In the genomic region with DNA sequence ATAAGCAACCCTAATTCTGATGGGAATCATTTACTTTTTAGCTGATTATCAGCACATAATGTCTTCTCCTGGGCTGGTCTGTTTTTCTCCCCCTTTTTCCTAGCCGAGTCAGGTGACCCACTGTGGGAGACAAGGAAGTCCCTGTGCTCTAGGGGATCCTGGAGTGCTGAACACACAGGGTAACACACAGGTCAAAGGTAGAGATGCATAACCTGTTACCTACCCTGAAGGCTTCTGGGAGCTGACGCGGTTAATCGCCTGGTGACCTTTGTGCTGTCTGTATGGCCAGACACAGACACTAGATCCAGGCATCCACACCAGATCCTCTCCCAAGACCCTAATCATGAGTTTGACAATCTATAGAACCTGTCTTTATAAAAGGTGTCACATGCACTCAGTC, we compare ENCODE assay signal across 24 mouse cellular contexts. TPM values are rescaled to one million over a fixed set of nuclear protein-coding genes. Genes with fewer than 3 reads are reported as not detected.
A peak's percentile ranks its signal among the peaks of the same experiment; 100 is the strongest.
DNase-seq lines count a peak whose midpoint lies in the region; ATAC-seq and TF ChIP-seq lines count a peak whose summit lies in the region.
"Had no signal": no experiment of that assay in that cellular context is flagged by ENCODE, and none has a peak within 500 bp of the region (broad histone marks: within the 10 kb centered on the region; RNA-seq: fewer than 3 reads in every experiment).

No protein-coding gene starts in this region.

- H3K4me2 ChIP-seq in forebrain, embryonic 11.5 days (ENCODE audit: low read depth, low read length, severe bottlenecking), result no peak overlapping the region
- H3K4me2 ChIP-seq: embryonic facial prominence, embryonic 13.5 days; heart, embryonic 15.5 days; hindbrain, embryonic 14.5 days; lung, embryonic 14.5 days; midbrain, embryonic 12.5 days; neural tube, embryonic 15.5 days had no signal

- no peaks in the 10 kb centered on the region for H3K27me3 ChIP-seq in forebrain, embryonic 11.5 days (ENCODE audit: control insufficient read depth, insufficient read depth, low read length)
- H3K27me3 ChIP-seq in forebrain, embryonic 10.5 days (ENCODE audit: poor library complexity, severe bottlenecking), result peaks cover 36% of the 10 kb centered on the region
- H3K27me3 ChIP-seq in liver, adult 2 months (ENCODE audit: control insufficient read depth, insufficient read depth, low read length), result no peaks in the 10 kb centered on the region
- H3K27me3 ChIP-seq: embryonic facial prominence, embryonic 13.5 days; heart, embryonic 15.5 days; midbrain, embryonic 12.5 days; neural tube, embryonic 15.5 days had no signal

- no peak overlapping the region for H3K4me3 ChIP-seq in forebrain, embryonic 11.5 days (ENCODE audit: low read depth, low read length)
- no peak overlapping the region for H3K4me3 ChIP-seq in forebrain, embryonic 10.5 days
- no peak overlapping the region for H3K4me3 ChIP-seq in liver, adult 2 months (ENCODE audit: insufficient read depth, low read depth, low read length)
- H3K4me3 ChIP-seq: embryonic facial prominence, embryonic 13.5 days; erythroblast, embryonic 14.5 days; gastrocnemius, adult 2 months; heart, embryonic 15.5 days; left cerebral cortex, adult 2 months; midbrain, embryonic 12.5 days; neural tube, embryonic 15.5 days had no signal

- H3K79me2 ChIP-seq in liver, adult 2 months (ENCODE audit: control insufficient read depth, insufficient read depth, low read length), result no peaks in the 10 kb centered on the region

- no peak for TF ChIP-seq CTCF in liver, adult 2 months (IDR thresholded peaks at IDR 0.05; ENCODE audit: low read depth, low read length)

- 0 out of 2 replicates have a peak, but pooled peaks have one; percentile 16 for ATAC-seq in forebrain, embryonic 11.5 days (replicated peaks; ENCODE audit: low FRiP score)
- ATAC-seq: forebrain, embryonic 14.5 days had no signal

- no peaks in the 10 kb centered on the region for H3K9me3 ChIP-seq in forebrain, embryonic 11.5 days (ENCODE audit: control insufficient read depth, low read length)
- no peaks in the 10 kb centered on the region for H3K9me3 ChIP-seq in forebrain, embryonic 10.5 days
- H3K9me3 ChIP-seq: embryonic facial prominence, embryonic 13.5 days; heart, embryonic 15.5 days; midbrain, embryonic 12.5 days; neural tube, embryonic 15.5 days had no signal

- 0 out of 2 replicates have a peak, but pooled peaks cover 6% of the 10 kb centered on the region for H3K4me1 ChIP-seq in forebrain, embryonic 11.5 days (replicated peaks; ENCODE audit: control insufficient read depth, insufficient read depth, low read length)
- H3K4me1 ChIP-seq in forebrain, embryonic 10.5 days, result peaks cover 43% of the 10 kb centered on the region
- no peaks in the 10 kb centered on the region for H3K4me1 ChIP-seq in liver, adult 2 months (ENCODE audit: control insufficient read depth, insufficient read depth, low read length)
- H3K4me1 ChIP-seq: heart, embryonic 15.5 days had no signal

- no peaks in the 10 kb centered on the region; the same call in 1 of the 2 replicates for H3K36me3 ChIP-seq in forebrain, embryonic 11.5 days (ENCODE audit: control insufficient read depth, insufficient read depth, low read length)
- H3K36me3 ChIP-seq in forebrain, embryonic 10.5 days (replicated peaks), result peaks cover 49% of the 10 kb centered on the region
- H3K36me3 ChIP-seq in liver, adult 2 months (ENCODE audit: control insufficient read depth, insufficient read depth, low read length), result peaks cover 5% of the 10 kb centered on the region

- no peak for TF ChIP-seq POLR2A in liver, adult 2 months (IDR thresholded peaks at IDR 0.05; ENCODE audit: extremely low read depth, insufficient read depth, low read length)

- H3K9ac ChIP-seq in forebrain, embryonic 11.5 days (ENCODE audit: low read length), result no peak overlapping the region
- H3K9ac ChIP-seq in liver, adult 2 months (ENCODE audit: low read depth, low read length), result no peak overlapping the region
- H3K9ac ChIP-seq: embryonic facial prominence, embryonic 13.5 days; heart, embryonic 15.5 days; hindbrain, embryonic 14.5 days; lung, embryonic 14.5 days; midbrain, embryonic 12.5 days; neural tube, embryonic 15.5 days had no signal

- WGBS in forebrain, embryonic 11.5 days, result 91% methylated on average over 4 of the region's 4 CpGs
- WGBS in forebrain, embryonic 10.5 days, result 88% methylated on average over 4 of the region's 4 CpGs
- WGBS in liver, adult 2 months, result 55% methylated on average over 4 of the region's 4 CpGs

- no peak overlapping the region for H3K27ac ChIP-seq in forebrain, embryonic 11.5 days (ENCODE audit: low read depth, low read length)
- H3K27ac ChIP-seq in forebrain, embryonic 10.5 days, result no peak overlapping the region
- H3K27ac ChIP-seq in liver, adult 2 months (replicated peaks; ENCODE audit: insufficient read depth, low read depth, low read length), result no peak overlapping the region
- H3K27ac ChIP-seq: embryonic facial prominence, embryonic 13.5 days; gastrocnemius, adult 2 months; heart, embryonic 15.5 days; hindbrain, embryonic 14.5 days; left cerebral cortex, adult 2 months; midbrain, embryonic 12.5 days; neural tube, embryonic 15.5 days had no signal

- no peak for DNase-seq in forebrain, embryonic 11.5 days (ENCODE audit: low spot score)
- DNase-seq in forebrain, embryonic 10.5 days (ENCODE audit: extremely low spot score, low spot score), result no peak
- DNase-seq in liver, adult 2 months (ENCODE audit: extremely low read depth, low read depth, low spot score), result peak; percentile 40
- DNase-seq in liver, result no peak
- peak; percentile 40 to 69 for DNase-seq in kidney, postnatal 25 days
- no peak for DNase-seq in thymus, adult 18-20 months
- no peak for DNase-seq in right cerebral cortex, postnatal 14 days
- no peak for DNase-seq in layer of hippocampus, postnatal 14 days (ENCODE audit: low spot score in 2 of 2)
- DNase-seq: adrenal gland, postnatal 25 days; cerebellum, adult 8-10 months; cerebellum, postnatal 36 days; embryo, embryonic 11 days; gastrocnemius, adult 2 months; heart, postnatal 4 days; layer of hippocampus, adult 9-11 months; lung, embryonic 14.5 days had no signal

RNA-seq across cellular contexts. Expression of a gene that starts 21.3 kb away (rescaled TPM):
- polyA plus RNA-seq in forebrain, embryonic 11.5 days (2014; fragmentation: Nextera tagmentation; extraction: Ambion mirVana), result 15.1 and 15.2 TPM in 2 replicates
- polyA plus RNA-seq in forebrain, embryonic 10.5 days (2016; fragmentation: Nextera tagmentation; extraction: Ambion mirVana), result 9.6 and 11.5 TPM in 2 replicates
- 13.5 and 13.9 TPM in 2 replicates for total RNA-seq in liver, adult 2 months (2014; rRNA removed)
- polyA plus RNA-seq in liver, adult 2 months (2012; rRNA removed), result 9.9 and 10.0 TPM in 2 replicates
- total RNA-seq in layer of hippocampus, postnatal 14 days (2021), result 10 to 100 TPM; 50.6 to 51.5 TPM

Comparison
In these comparisons a context has a peak if more than half of its experiments do, and no peak if none do; other contexts are left out.
1. DNase-seq: peak in liver, adult 2 months (single experiment) and kidney, postnatal 25 days (2 of 2); none in forebrain, embryonic 11.5 days (single experiment), forebrain, embryonic 10.5 days (single experiment), liver (single experiment), thymus, adult 18-20 months (0 of 2), right cerebral cortex, postnatal 14 days (single experiment) and layer of hippocampus, postnatal 14 days (0 of 2).